Mouse (Mus musculus) limb, embryonic 10.5 days (tissue): ENCODE measurements around the gene Armh1. TPM values are rescaled to one million over a fixed set of nuclear protein-coding genes. Genes with fewer than 3 reads are reported as not detected.
"Not testable (repeated sequence)": the region's sequence is repeated elsewhere in the genome, so short reads cannot be mapped to it uniquely, and the experiment has no call there.

Source experiments
- DNase-seq: peaks from one replicate; pipeline ENCODE4 v3.0.0-alpha.2; 2017; ENCODE audit warnings: low spot score
- H3K27ac ChIP-seq: fragments of 300-500 bp; sonication (generic); 2 replicates; pipeline ENCODE4 v1.5.1; 2016; ENCODE audit warnings: mild to moderate bottlenecking
- H3K27me3 ChIP-seq: fragments of 300-500 bp; sonication (generic); 2 replicates; pipeline ENCODE4 v1.6.1; 2016; ENCODE audit warnings: low read depth, mild to moderate bottlenecking; ENCODE audit not compliant: poor library complexity, severe bottlenecking
- H3K36me3 ChIP-seq: fragments of 300-500 bp; sonication (generic); 2 replicates; pipeline ENCODE4 v1.6.1; 2016; ENCODE audit warnings: mild to moderate bottlenecking, moderate library complexity
- H3K4me1 ChIP-seq: fragments of 300-500 bp; sonication (generic); 2 replicates; pipeline ENCODE4 v1.6.1; 2016
- H3K4me3 ChIP-seq: fragments of 300-500 bp; sonication (generic); 2 replicates; pipeline ENCODE4 v1.5.1; 2016; ENCODE audit warnings: mild to moderate bottlenecking, moderate library complexity
- H3K9me3 ChIP-seq: fragments of 300-500 bp; sonication (generic); replicated peaks from 2 replicates; pipeline ENCODE4 v1.6.1; 2016; ENCODE audit warnings: mild to moderate bottlenecking
- WGBS: fragments of 180-500 bp; shearing (Covaris S2); methylation state at CpG from one replicate; pipeline ENCODE4 v1.1.7; 2016; 5-methylcytosine and 5-hydroxymethylcytosine counted together
- polyA plus RNA-seq: library from polyadenylated mRNA; unstranded; fragments of >200 nt; fragmentation: Nextera tagmentation; extraction: Ambion mirVana; gene quantifications from 2 replicates; pipeline ENCODE4 v1.2.1, GENCODE M21; 2016

Armh1 gene
- polyA plus RNA-seq, 1 experiment from 2014 or later = 0.25 TPM

GRCm38 (mm10) chr4:117210147-117211074, 41.5 kb downstream of the Armh1 start:
- peaks cover 11% of the 10 kb centered on the region; the same call in 1 of the 2 replicates for H3K4me1 ChIP-seq
- no peaks in the 10 kb centered on the region for H3K36me3 ChIP-seq
- H3K27me3 ChIP-seq = no peaks in the 10 kb centered on the region
- DNase-seq = peak; percentile 93
- H3K4me3 ChIP-seq = 0 out of 2 replicates have a peak overlapping the region, but pooled peaks have one; percentile 12
- 6% methylated on average over 20 of the region's 20 CpGs for WGBS
- no peaks in the 10 kb centered on the region for H3K9me3 ChIP-seq
- peak overlapping the region; percentile 84 for H3K27ac ChIP-seq

- Histone ChIP-seq H3K9me3 (no peaks in the 10 kb centered on the region), H3K4me1 (peaks cover 11% of the 10 kb centered on the region; the same call in 1 of the 2 replicates), H3K4me3 (no peak overlapping the region), H3K27me3 (no peaks in the 10 kb centered on the region), H3K36me3 (no peaks in the 10 kb centered on the region), H3K27ac (peak overlapping the region; percentile 55; the same call in 1 of the 2 replicates)
- no peak for DNase-seq
- WGBS = 81% methylated on average over 6 of the region's 6 CpGs
These were observed 42.3 kb downstream of the Armh1 start for GRCm38 (mm10) chr4:117209592-117209991.

GRCm38 (mm10) chr4:117202992-117203354, 49.0 kb downstream of the Armh1 start:
- no peaks in the 10 kb centered on the region for H3K4me1 ChIP-seq
- no peak overlapping the region for H3K4me3 ChIP-seq
- no peaks in the 10 kb centered on the region for H3K36me3 ChIP-seq
- WGBS = 62% methylated on average over 4 of the region's 4 CpGs
- peak overlapping the region; percentile 61 for H3K27ac ChIP-seq
- H3K27me3 ChIP-seq = no peaks in the 10 kb centered on the region
- DNase-seq = no peak
- H3K9me3 ChIP-seq = no peaks in the 10 kb centered on the region

- WGBS = under 1% methylated on average over 25 of the region's 25 CpGs
- Histone ChIP-seq H3K4me3 (peak overlapping the region; percentile 44), H3K4me1 (no peaks in the 10 kb centered on the region), H3K9me3 (no peaks in the 10 kb centered on the region), H3K27me3 (no peaks in the 10 kb centered on the region), H3K36me3 (no peaks in the 10 kb centered on the region), H3K27ac (peak overlapping the region; percentile 92)
- DNase-seq = peak; percentile 53
These were observed 49.6 kb downstream of the Armh1 start for GRCm38 (mm10) chr4:117202046-117202991.

GRCm38 (mm10) chr4:117191804-117192203, 60.1 kb downstream of the Armh1 start:
- H3K4me3 ChIP-seq = no peak overlapping the region
- H3K9me3 ChIP-seq = no peaks in the 10 kb centered on the region
- DNase-seq = no peak
- H3K36me3 ChIP-seq = no peaks in the 10 kb centered on the region
- H3K27me3 ChIP-seq = no peaks in the 10 kb centered on the region
- WGBS = 96% methylated on average over 14 of the region's 14 CpGs
- peaks cover 4% of the 10 kb centered on the region; the same call in 1 of the 2 replicates for H3K4me1 ChIP-seq
- H3K27ac ChIP-seq = no peak overlapping the region

GRCm38 (mm10) chr4:117190660-117191059, 61.3 kb downstream of the Armh1 start:
- H3K27me3 ChIP-seq = no peaks in the 10 kb centered on the region
- no peak for DNase-seq
- WGBS = 75% methylated on average over 7 of the region's 7 CpGs

GRCm38 (mm10) chr4:117189856-117190543, 61.9 kb downstream of the Armh1 start:
- no peaks in the 10 kb centered on the region for H3K36me3 ChIP-seq
- WGBS = under 1% methylated on average over 9 of the region's 9 CpGs
- peak overlapping the region; percentile 95 for H3K27ac ChIP-seq
- no peaks in the 10 kb centered on the region for H3K9me3 ChIP-seq
- peak overlapping the region; percentile 48 for H3K4me3 ChIP-seq
- H3K4me1 ChIP-seq = peaks cover 4% of the 10 kb centered on the region; the same call in 1 of the 2 replicates
- H3K27me3 ChIP-seq = no peaks in the 10 kb centered on the region
- peak; percentile 68 for DNase-seq

More at GRCm38 (mm10) chr4:117190660-117191059, 61.3 kb downstream of the Armh1 start:
- H3K27ac ChIP-seq = no peak overlapping the region; the same call in 1 of the 2 replicates
- no peaks in the 10 kb centered on the region for H3K9me3 ChIP-seq
- peaks cover 4% of the 10 kb centered on the region; the same call in 1 of the 2 replicates for H3K4me1 ChIP-seq
- no peaks in the 10 kb centered on the region for H3K36me3 ChIP-seq
- no peak overlapping the region for H3K4me3 ChIP-seq

GRCm38 (mm10) chr4:117189382-117189855, 62.5 kb downstream of the Armh1 start:
- WGBS = 3% methylated on average over 16 of the region's 16 CpGs
- H3K4me1 ChIP-seq = peaks cover 4% of the 10 kb centered on the region; the same call in 1 of the 2 replicates
- H3K4me3 ChIP-seq = peak overlapping the region; percentile 48
- H3K27me3 ChIP-seq = no peaks in the 10 kb centered on the region
- H3K9me3 ChIP-seq = no peaks in the 10 kb centered on the region
- H3K27ac ChIP-seq = peak overlapping the region; percentile 95
- H3K36me3 ChIP-seq = no peaks in the 10 kb centered on the region
- peak; percentile 83 for DNase-seq

- Histone ChIP-seq H3K36me3 (no peaks in the 10 kb centered on the region), H3K27ac (peak overlapping the region; percentile 95), H3K9me3 (no peaks in the 10 kb centered on the region), H3K4me3 (peak overlapping the region; percentile 48), H3K4me1 (peaks cover 4% of the 10 kb centered on the region; the same call in 1 of the 2 replicates), H3K27me3 (no peaks in the 10 kb centered on the region)
- no peak for DNase-seq
- 56% methylated on average over 3 of the region's 3 CpGs for WGBS
These were observed 63.0 kb downstream of the Armh1 start for GRCm38 (mm10) chr4:117188969-117189368.

GRCm38 (mm10) chr4:117182759-117183096, 69.2 kb downstream of the Armh1 start:
- 12% methylated on average over 9 of the region's 9 CpGs for WGBS
- H3K9me3 ChIP-seq, H3K27me3 ChIP-seq, DNase-seq: not testable (repeated sequence)
- peak overlapping the region; percentile 91 for H3K27ac ChIP-seq
- peaks cover 28% of the 10 kb centered on the region for H3K36me3 ChIP-seq
- H3K4me1 ChIP-seq = peaks cover 11% of the 10 kb centered on the region
- peak overlapping the region; percentile 88 for H3K4me3 ChIP-seq

GRCm38 (mm10) chr4:117181863-117182758, 69.8 kb downstream of the Armh1 start, which contains the start of gene Kif2c:
Gene Kif2c, minus strand, starts transcription at chr4:117182639.
- DNase-seq = peak; percentile 93
- peaks cover 34% of the 10 kb centered on the region for H3K36me3 ChIP-seq
- peak within 1 kb of the TSS; percentile 91 for H3K27ac ChIP-seq
- no peaks in the 10 kb centered on the region for H3K9me3 ChIP-seq
- H3K4me3 ChIP-seq = peak within 1 kb of the TSS; percentile 88
- no peaks in the 10 kb centered on the region for H3K27me3 ChIP-seq
- peaks cover 11% of the 10 kb centered on the region for H3K4me1 ChIP-seq
- WGBS = 1% methylated on average over 42 of the region's 42 CpGs
